Mouse (Mus musculus): Measurements from ENCODE around the gene Wfdc1.

The Wfdc1 gene

GRCm38 (mm10) chr8:119666219-119666951 is at the start of gene Wfdc1:
Gene Wfdc1 (plus strand): TSS chr8:119666365.
- DNase-seq (ENCODE audit: low read depth, low spot score): no peak

DNA sequence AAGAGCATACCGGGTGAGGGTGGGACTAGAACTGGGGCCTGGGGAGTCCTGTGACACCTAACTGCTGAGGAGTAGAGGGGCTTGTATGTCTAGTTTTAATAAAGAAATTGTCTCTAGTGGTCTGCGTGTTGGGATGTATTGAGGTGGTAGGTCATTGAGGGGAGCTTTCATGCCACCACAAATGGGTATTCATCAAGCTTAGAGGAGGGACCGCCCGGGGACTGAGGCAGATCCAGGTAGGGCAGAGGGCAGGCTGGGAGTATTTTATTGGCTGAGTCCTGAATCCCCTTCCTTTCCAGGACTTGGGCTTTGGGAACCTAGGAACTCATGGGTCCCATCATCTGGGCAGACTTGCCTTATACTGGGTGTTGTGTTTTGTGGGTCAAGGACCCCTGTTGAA is 49.4 kb upstream of the Wfdc1 start:
- no peak for DNase-seq (ENCODE audit: low read depth, low spot score)

GRCm38 (mm10) chr8:119617586-119617985 is 48.6 kb upstream of the Wfdc1 start:
- no peak for DNase-seq (ENCODE audit: low read depth, low spot score)

DNA sequence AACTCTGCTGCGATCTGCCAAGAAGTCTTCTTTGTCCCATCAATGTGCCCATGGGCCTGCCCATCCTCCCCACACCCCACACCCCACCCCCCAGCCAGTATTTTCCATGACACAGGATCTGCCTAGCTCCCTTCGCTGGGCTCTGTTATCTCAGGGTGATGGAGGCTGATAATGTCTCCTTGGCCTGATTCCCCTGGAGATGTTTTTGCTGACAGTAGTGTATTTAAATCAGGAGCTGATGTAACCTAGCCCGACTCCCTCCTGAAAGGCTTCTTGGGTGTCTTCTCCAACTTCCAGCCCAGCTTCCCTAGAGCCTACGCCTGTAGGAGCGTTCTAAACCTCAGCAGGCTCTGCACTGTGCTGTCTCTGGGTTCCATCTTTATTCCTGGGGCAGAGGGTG is 47.3 kb upstream of the Wfdc1 start:
- DNase-seq (ENCODE audit: low read depth, low spot score): no peak

GRCm38 (mm10) chr8:119620116-119620840 is 45.9 kb upstream of the Wfdc1 start:
- peak; percentile 90 for DNase-seq (ENCODE audit: low read depth, low spot score)

DNA sequence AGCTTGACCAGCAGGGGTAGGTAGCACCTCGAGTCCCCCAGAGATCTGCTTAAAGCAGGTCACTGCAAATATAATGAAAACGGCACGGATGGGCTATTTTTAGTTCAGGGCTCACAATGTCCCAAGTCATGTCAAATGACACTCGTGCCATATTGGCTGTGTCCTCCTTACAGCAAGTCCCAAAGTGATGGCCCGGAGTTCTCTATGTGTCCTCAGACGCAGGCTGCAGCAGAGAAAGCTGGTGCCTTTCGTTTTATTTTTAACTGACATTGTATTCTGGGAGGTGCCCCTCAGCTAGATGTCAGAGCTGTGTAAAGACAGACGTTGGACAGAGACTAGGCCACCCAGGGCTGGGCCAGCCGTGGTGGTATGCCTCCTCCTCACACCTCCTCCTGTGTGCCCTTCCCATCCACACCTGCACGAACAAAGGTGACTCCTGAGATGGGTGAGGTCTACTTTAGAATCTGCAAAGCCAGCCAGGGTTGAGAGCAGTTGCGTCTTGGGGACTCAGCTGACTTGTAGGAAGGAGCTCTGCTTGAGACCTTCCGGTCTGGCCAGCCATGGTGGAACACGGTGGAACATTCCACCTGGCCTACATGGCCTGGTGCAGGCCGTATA is 45.2 kb upstream of the Wfdc1 start:
- peak; percentile 74 for DNase-seq (ENCODE audit: low read depth, low spot score)

DNA sequence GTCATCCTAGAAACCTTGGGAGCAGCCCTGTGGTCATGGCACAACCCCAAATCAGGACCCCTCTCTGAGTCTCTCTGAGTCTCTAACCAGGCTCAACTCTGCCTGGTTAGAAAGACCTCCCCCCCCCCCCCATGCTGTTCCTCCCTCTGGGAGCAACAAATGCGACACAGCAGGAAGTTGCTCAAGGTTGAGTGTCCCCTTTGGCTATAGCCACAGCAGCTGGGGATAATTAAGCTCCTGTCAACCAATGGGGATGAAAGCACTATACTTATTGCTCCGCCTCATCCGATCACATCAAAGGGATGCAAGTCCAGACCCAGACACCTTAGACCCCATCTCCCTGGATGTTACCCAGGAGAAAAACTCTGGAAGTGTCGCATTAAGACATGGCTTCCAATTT is 43.6 kb upstream of the Wfdc1 start:
- peak; percentile 92 for DNase-seq (ENCODE audit: low read depth, low spot score)

- no peak for DNase-seq (ENCODE audit: low read depth, low spot score)
Measured at GRCm38 (mm10) chr8:119623061-119623460, 43.1 kb upstream of the Wfdc1 start.

GRCm38 (mm10) chr8:119623744-119624143 is 42.4 kb upstream of the Wfdc1 start:
- DNase-seq (ENCODE audit: low read depth, low spot score): no peak

GRCm38 (mm10) chr8:119624916-119625315 is 41.2 kb upstream of the Wfdc1 start:
- DNase-seq (ENCODE audit: low read depth, low spot score): no peak

- DNase-seq (ENCODE audit: low read depth, low spot score): peak; percentile 53
Measured at GRCm38 (mm10) chr8:119625788-119626187, 40.4 kb upstream of the Wfdc1 start.

DNA sequence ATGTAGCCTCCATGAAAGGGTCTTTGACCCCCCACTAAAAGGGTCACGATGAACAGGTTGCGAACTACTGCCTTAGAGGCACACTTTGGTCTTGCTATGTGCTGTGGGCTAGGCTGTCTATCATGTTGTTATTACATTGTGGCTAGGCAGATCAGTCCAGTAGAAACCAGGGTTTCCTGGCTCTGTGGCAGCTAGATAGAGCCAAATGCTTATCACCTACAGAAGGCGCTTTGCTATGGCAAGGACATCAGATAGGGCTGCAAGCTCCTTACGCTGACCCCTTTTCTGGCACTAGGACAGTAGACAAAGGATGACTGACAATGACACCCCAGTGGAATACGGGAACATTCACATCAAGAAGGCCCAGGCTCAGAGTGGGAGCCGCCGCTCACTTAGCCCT is 39.0 kb upstream of the Wfdc1 start:
- no peak for DNase-seq (ENCODE audit: low read depth, low spot score)

DNA sequence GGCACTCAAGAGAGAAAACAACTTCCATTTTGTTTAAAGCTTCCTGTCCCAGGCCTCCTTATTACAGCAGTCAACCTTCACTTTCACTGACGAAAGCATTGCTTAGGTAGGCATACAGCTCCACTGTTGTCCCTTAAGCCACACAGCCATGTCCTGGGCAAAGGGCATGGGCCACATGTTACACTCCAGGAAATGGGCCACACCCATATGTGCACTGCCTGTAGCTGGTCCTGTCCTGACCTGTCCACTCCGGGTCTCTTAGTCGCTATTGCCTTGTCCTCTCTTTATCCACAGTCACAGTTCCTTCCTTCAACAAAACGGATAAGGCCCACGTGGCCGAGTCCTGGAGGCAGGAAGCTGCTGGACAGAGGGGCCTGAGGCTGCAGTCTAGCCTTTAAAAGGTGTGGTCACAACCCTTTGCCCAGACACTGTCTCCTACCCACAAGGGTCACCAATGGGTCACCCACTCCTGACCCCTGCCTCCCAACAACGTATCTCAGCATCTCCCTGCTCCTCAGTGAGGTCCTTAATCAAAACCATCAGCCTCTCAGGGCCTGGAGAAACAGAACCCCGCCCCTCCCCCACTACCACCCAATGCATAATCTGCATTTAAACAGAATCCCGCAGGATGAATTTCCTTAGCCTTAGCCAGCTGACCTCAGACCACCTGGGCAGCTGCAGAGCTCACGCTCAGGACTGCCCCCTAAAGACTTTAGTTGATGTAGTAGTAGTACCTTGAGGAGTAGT is 38.4 kb upstream of the Wfdc1 start:
- peak; percentile 64 for DNase-seq (ENCODE audit: low read depth, low spot score)

- no peak for DNase-seq (ENCODE audit: low read depth, low spot score)
Measured at GRCm38 (mm10) chr8:119630841-119631240, 35.3 kb upstream of the Wfdc1 start.

GRCm38 (mm10) chr8:119632246-119632645 is 33.9 kb upstream of the Wfdc1 start:
- DNase-seq (ENCODE audit: low read depth, low spot score): peak; percentile 54

DNA sequence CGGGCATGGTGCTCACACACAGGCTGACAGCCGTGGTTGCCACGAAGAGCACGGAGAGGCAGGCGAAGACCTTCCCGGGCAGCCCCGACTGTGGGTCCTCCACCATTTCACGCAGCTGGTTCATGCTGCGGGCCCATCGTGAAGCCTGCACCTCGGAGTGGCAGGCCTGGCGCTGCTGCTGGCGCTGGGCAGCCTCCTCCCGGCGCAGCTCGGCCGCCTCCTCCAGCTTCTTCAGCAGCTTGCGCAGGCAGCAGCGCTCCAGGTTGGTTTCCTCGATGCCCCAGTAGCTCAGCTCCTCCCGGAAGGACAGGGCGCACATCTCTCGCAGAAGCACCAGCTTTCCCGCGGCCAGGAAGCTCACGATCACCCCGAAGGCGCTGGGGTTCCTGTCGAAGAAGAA is 33.3 kb upstream of the Wfdc1 start:
- peak; percentile 60 for DNase-seq (ENCODE audit: low read depth, low spot score)

DNA sequence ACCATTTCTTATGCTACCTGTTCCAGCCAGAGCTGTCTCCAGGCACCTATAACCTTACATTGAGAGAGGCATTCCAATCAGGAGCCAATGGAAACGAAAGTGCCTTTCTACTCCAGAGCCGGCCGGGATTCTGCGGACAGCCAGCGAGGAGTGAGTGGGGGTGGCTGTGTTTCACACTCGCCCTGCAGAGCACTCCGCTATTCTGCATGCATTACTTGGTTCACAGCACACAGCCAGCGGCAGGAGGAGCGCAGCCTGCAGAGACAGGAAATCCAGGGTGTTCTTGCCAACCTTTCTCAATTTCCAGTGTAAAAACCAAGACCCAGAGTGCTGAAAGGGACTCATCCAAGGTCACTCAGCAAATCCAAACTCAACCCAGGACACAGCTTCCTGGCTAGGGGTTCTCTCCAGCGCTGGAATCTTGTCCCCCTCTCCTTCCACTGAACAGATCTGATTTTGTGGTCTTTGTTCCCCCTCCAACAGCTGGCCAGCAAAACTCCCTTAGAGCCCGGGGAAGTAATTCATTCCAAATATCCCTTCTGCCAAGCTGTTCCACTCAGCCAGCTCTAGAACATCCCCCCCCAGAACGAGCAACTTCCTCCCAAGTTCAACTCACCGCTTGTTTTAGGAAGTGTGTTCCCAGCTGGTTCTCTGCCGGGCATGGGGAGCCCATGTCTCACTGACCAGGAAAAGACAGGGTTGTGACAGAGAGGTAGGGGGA is 31.4 kb upstream of the Wfdc1 start:
- no peak for DNase-seq (ENCODE audit: low read depth, low spot score)

GRCm38 (mm10) chr8:119635378-119635777 is 30.8 kb upstream of the Wfdc1 start, which contains the start of gene Kcng4:
Gene Kcng4 (minus strand): TSS chr8:119635680.
- no peak for DNase-seq (ENCODE audit: low read depth, low spot score)

- DNase-seq (ENCODE audit: low read depth, low spot score): no peak
Measured at GRCm38 (mm10) chr8:119635958-119636357, 30.2 kb upstream of the Wfdc1 start.

DNA sequence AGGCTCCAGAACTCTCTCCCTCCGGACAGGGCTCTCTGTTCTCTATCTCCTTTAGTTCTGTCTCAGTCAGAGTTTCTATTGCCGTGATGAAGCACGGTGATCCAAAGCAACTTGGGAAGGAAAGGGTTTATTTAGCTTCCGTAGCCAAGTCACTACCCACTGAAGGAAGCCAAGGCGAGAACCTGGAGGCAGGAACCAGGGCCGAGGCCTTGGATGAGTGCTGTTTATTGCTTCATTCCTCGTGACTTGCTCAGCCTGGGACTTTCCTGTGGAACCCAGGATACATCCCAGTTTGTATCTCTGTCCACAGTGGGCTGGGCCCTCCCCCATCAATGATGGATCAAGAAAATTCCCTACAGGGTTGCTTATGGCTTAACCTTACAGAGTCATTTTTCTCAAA is 29.4 kb upstream of the Wfdc1 start:
- no peak for DNase-seq (ENCODE audit: low read depth, low spot score)

GRCm38 (mm10) chr8:119637381-119637780 is 28.8 kb upstream of the Wfdc1 start:
- DNase-seq (ENCODE audit: low read depth, low spot score): no peak

Measured in ZHBTc4 (cell line).